Mouse (Mus musculus): ENCODE measurements at regions not wholly inside any gene's neighbourhood (a gene's known extent, or its start where the extent isn't known, plus 50 kb on each side); places are given as distances from the start of the nearest gene placed in this dataset.

- H3K4me3 ChIP-seq (ENCODE audit: low read depth, low read length): no peak overlapping the region
- peaks cover 4% of the 10 kb centered on the region; the same call in 1 of the 2 replicates for H3K4me1 ChIP-seq (ENCODE audit: control insufficient read depth, insufficient read depth)
- no peaks in the 10 kb centered on the region for H3K9me3 ChIP-seq (replicated peaks; ENCODE audit: control insufficient read depth, low read length)
- H3K27ac ChIP-seq (ENCODE audit: low read depth): no peak overlapping the region
- no peak for ATAC-seq (ENCODE audit: insufficient read depth, low read depth)
- DNase-seq (ENCODE audit: low spot score): no peak
- H3K4me2 ChIP-seq (ENCODE audit: low read depth, low read length): no peak overlapping the region
- no peak for TF ChIP-seq EP300 (IDR thresholded peaks at IDR 0.05; ENCODE audit: low read depth)
- TF ChIP-seq CTCF (IDR thresholded peaks at IDR 0.05; ENCODE audit: low read depth): no peak
- no peaks in the 10 kb centered on the region for H3K27me3 ChIP-seq (ENCODE audit: control insufficient read depth, insufficient read depth, low read length)
- 81% methylated on average over 3 of the region's 3 CpGs for WGBS
- H3K36me3 ChIP-seq (replicated peaks; ENCODE audit: control insufficient read depth, insufficient read depth, low read length): no peaks in the 10 kb centered on the region
- H3K9ac ChIP-seq (replicated peaks; ENCODE audit: low read depth, low read length): no peak overlapping the region
Observed at GRCm38 (mm10) chr2:131642456-131642855, 80.4 kb upstream of the Adra1d start.

GRCm38 (mm10) chr2:131638996-131639605 lies 77.0 kb upstream of the Adra1d start:
- ATAC-seq (ENCODE audit: insufficient read depth, low read depth): no peak
- no peak overlapping the region for H3K9ac ChIP-seq (replicated peaks; ENCODE audit: low read depth, low read length)
- 64% methylated on average over 3 of the region's 3 CpGs for WGBS
- no peak overlapping the region for H3K4me3 ChIP-seq (ENCODE audit: low read depth, low read length)
- no peaks in the 10 kb centered on the region for H3K27me3 ChIP-seq (ENCODE audit: control insufficient read depth, insufficient read depth, low read length)
- H3K36me3 ChIP-seq (replicated peaks; ENCODE audit: control insufficient read depth, insufficient read depth, low read length): no peaks in the 10 kb centered on the region
- peaks cover 4% of the 10 kb centered on the region; the same call in 1 of the 2 replicates for H3K4me1 ChIP-seq (ENCODE audit: control insufficient read depth, insufficient read depth)
- no peak overlapping the region for H3K4me2 ChIP-seq (ENCODE audit: low read depth, low read length)
- TF ChIP-seq EP300 (IDR thresholded peaks at IDR 0.05; ENCODE audit: low read depth): no peak
- no peak for TF ChIP-seq CTCF (IDR thresholded peaks at IDR 0.05; ENCODE audit: low read depth)
- no peaks in the 10 kb centered on the region for H3K9me3 ChIP-seq (replicated peaks; ENCODE audit: control insufficient read depth, low read length)
- H3K27ac ChIP-seq (ENCODE audit: low read depth): no peak overlapping the region
- peak; percentile 11 for DNase-seq (ENCODE audit: low spot score)

GRCm38 (mm10) chr2:131635791-131636190 lies 73.7 kb upstream of the Adra1d start:
- Histone ChIP-seq H3K27me3 (ENCODE audit: control insufficient read depth, insufficient read depth, low read length) (no peaks in the 10 kb centered on the region), H3K4me3 (ENCODE audit: low read depth, low read length) (no peak overlapping the region), H3K36me3 (replicated peaks; ENCODE audit: control insufficient read depth, insufficient read depth, low read length) (no peaks in the 10 kb centered on the region), H3K9ac (replicated peaks; ENCODE audit: low read depth, low read length) (no peak overlapping the region), H3K4me2 (ENCODE audit: low read depth, low read length) (no peak overlapping the region), H3K27ac (ENCODE audit: low read depth) (no peak overlapping the region), H3K4me1 (ENCODE audit: control insufficient read depth, insufficient read depth) (peaks cover 4% of the 10 kb centered on the region; the same call in 1 of the 2 replicates), H3K9me3 (replicated peaks; ENCODE audit: control insufficient read depth, low read length) (no peaks in the 10 kb centered on the region)
- 54% methylated on average over 2 of the region's 2 CpGs for WGBS
- TF ChIP-seq EP300 (IDR thresholded peaks at IDR 0.05; ENCODE audit: low read depth) (no peak), CTCF (IDR thresholded peaks at IDR 0.05; ENCODE audit: low read depth) (no peak)
- no peak for DNase-seq (ENCODE audit: low spot score)
- no peak for ATAC-seq (ENCODE audit: insufficient read depth, low read depth)

- 50% methylated on average over 4 of the region's 4 CpGs for WGBS
- no peak for ATAC-seq (ENCODE audit: insufficient read depth, low read depth)
Observed at GRCm38 (mm10) chr2:131617916-131618315, 55.8 kb upstream of the Adra1d start.

GRCm38 (mm10) chr2:131612486-131612885 lies 50.4 kb upstream of the Adra1d start:
- DNase-seq (ENCODE audit: low spot score) (no peak), ATAC-seq (ENCODE audit: insufficient read depth, low read depth) (no peak)
- H3K36me3 ChIP-seq (replicated peaks; ENCODE audit: control insufficient read depth, insufficient read depth, low read length): no peaks in the 10 kb centered on the region
- H3K4me2 ChIP-seq (ENCODE audit: low read depth, low read length): no peak overlapping the region
- no peak overlapping the region for H3K27ac ChIP-seq (ENCODE audit: low read depth)
- no peak overlapping the region for H3K9ac ChIP-seq (replicated peaks; ENCODE audit: low read depth, low read length)
- TF ChIP-seq CTCF (IDR thresholded peaks at IDR 0.05; ENCODE audit: low read depth): no peak
- no peak for TF ChIP-seq EP300 (IDR thresholded peaks at IDR 0.05; ENCODE audit: low read depth)
- no peaks in the 10 kb centered on the region for H3K27me3 ChIP-seq (ENCODE audit: control insufficient read depth, insufficient read depth, low read length)
- H3K4me3 ChIP-seq (ENCODE audit: low read depth, low read length): no peak overlapping the region
- H3K4me1 ChIP-seq (ENCODE audit: control insufficient read depth, insufficient read depth): no peaks in the 10 kb centered on the region
- 42% methylated on average over 5 of the region's 5 CpGs for WGBS
- no peaks in the 10 kb centered on the region for H3K9me3 ChIP-seq (replicated peaks; ENCODE audit: control insufficient read depth, low read length)

More at GRCm38 (mm10) chr2:131617916-131618315, 55.8 kb upstream of the Adra1d start:
- Histone ChIP-seq H3K36me3 (replicated peaks; ENCODE audit: control insufficient read depth, insufficient read depth, low read length) (no peaks in the 10 kb centered on the region), H3K4me1 (ENCODE audit: control insufficient read depth, insufficient read depth) (no peaks in the 10 kb centered on the region), H3K27me3 (ENCODE audit: control insufficient read depth, insufficient read depth, low read length) (no peaks in the 10 kb centered on the region), H3K9ac (replicated peaks; ENCODE audit: low read depth, low read length) (no peak overlapping the region), H3K27ac (ENCODE audit: low read depth) (no peak overlapping the region), H3K4me3 (ENCODE audit: low read depth, low read length) (no peak overlapping the region), H3K4me2 (ENCODE audit: low read depth, low read length) (no peak overlapping the region), H3K9me3 (replicated peaks; ENCODE audit: control insufficient read depth, low read length) (no peaks in the 10 kb centered on the region)
- no peak for TF ChIP-seq EP300 (IDR thresholded peaks at IDR 0.05; ENCODE audit: low read depth)
- TF ChIP-seq CTCF (IDR thresholded peaks at IDR 0.05; ENCODE audit: low read depth): no peak
- no peak for DNase-seq (ENCODE audit: low spot score)
